Mouse (Mus musculus) hindbrain, embryonic 13.5 days (tissue): ENCODE measurements around the gene Wnt2b. TPM values are rescaled to one million over a fixed set of nuclear protein-coding genes. Genes with fewer than 3 reads are reported as not detected.
A peak's percentile ranks its signal among the peaks of the same experiment; 100 is the strongest.

Source experiments
- ATAC-seq: fragments of 200-750 bp; cut with Nextera tagmentation; 2 replicates; pipeline ENCODE4 v1.8.0; 2017; ENCODE audit warnings: moderate TSS enrichment; ENCODE audit not compliant: low FRiP score
- H3K27ac ChIP-seq: fragments of 300-500 bp; sonication (generic); 2 replicates; pipeline ENCODE4 v1.5.1; 2015; ENCODE audit warnings: inconsistent platforms, mild to moderate bottlenecking, moderate library complexity
- H3K27me3 ChIP-seq: fragments of 300-500 bp; sonication (generic); 2 replicates; pipeline ENCODE4 v1.6.1; 2015; ENCODE audit warnings: mild to moderate bottlenecking, inconsistent platforms
- H3K36me3 ChIP-seq: fragments of 300-500 bp; sonication (generic); 2 replicates; pipeline ENCODE4 v1.6.1; 2015; ENCODE audit warnings: mild to moderate bottlenecking, inconsistent platforms
- H3K4me1 ChIP-seq: fragments of 300-500 bp; sonication (generic); replicated peaks from 2 replicates; pipeline ENCODE4 v1.6.1; 2015; ENCODE audit warnings: inconsistent platforms
- H3K4me2 ChIP-seq: fragments of 300-500 bp; sonication (generic); 2 replicates; pipeline ENCODE4 v1.6.1; 2015; ENCODE audit warnings: inconsistent platforms, mild to moderate bottlenecking, moderate library complexity
- H3K4me3 ChIP-seq: fragments of 300-500 bp; sonication (generic); 2 replicates; pipeline ENCODE4 v1.5.1; 2015; ENCODE audit warnings: mild to moderate bottlenecking, inconsistent platforms
- H3K9ac ChIP-seq: fragments of 300-500 bp; sonication (generic); 2 replicates; pipeline ENCODE4 v1.6.1; 2015; ENCODE audit warnings: mild to moderate bottlenecking, inconsistent platforms
- H3K9me3 ChIP-seq: fragments of 300-500 bp; sonication (generic); 2 replicates; pipeline ENCODE4 v1.6.1; 2016; ENCODE audit warnings: inconsistent platforms
- WGBS: fragments of 180-500 bp; shearing (Covaris S2); methylation state at CpG from one replicate; pipeline ENCODE4 v1.1.7; 2015; 5-methylcytosine and 5-hydroxymethylcytosine counted together
- polyA plus RNA-seq: library from polyadenylated mRNA; unstranded; fragments of >200 nt; fragmentation: Nextera tagmentation; extraction: Ambion mirVana; gene quantifications from 2 replicates; pipeline ENCODE4 v1.2.1, GENCODE M21; 2015

Wnt2b gene
- polyA plus RNA-seq, 1 experiment from 2014 or later: 0.75 TPM

GRCm38 (mm10) chr3:104993800-104994199, 32.1 kb upstream of the Wnt2b start:
- peak; percentile 80 for ATAC-seq
- Histone ChIP-seq H3K27ac (peak overlapping the region; percentile 78), H3K9ac (0 out of 2 replicates have a peak overlapping the region, but pooled peaks have one; percentile 39), H3K4me3 (no peak overlapping the region), H3K36me3 (no peaks in the 10 kb centered on the region), H3K27me3 (no peaks in the 10 kb centered on the region), H3K4me2 (no peak overlapping the region), H3K9me3 (no peaks in the 10 kb centered on the region), H3K4me1 (peaks cover 23% of the 10 kb centered on the region)
- 60% methylated on average over 4 of the region's 4 CpGs for WGBS

GRCm38 (mm10) chr3:104992709-104993388, 31.1 kb upstream of the Wnt2b start:
- peak; percentile 81 for ATAC-seq
- H3K4me3 ChIP-seq: no peak overlapping the region
- H3K4me1 ChIP-seq: peaks cover 16% of the 10 kb centered on the region
- WGBS: 14% methylated on average over 23 of the region's 23 CpGs
- H3K27me3 ChIP-seq: no peaks in the 10 kb centered on the region
- no peaks in the 10 kb centered on the region for H3K36me3 ChIP-seq
- no peak overlapping the region for H3K9ac ChIP-seq
- peak overlapping the region; percentile 1; the same call in 1 of the 2 replicates for H3K27ac ChIP-seq
- H3K4me2 ChIP-seq: peak overlapping the region; percentile 25
- no peaks in the 10 kb centered on the region for H3K9me3 ChIP-seq

- H3K9me3 ChIP-seq: no peaks in the 10 kb centered on the region
- peaks cover 14% of the 10 kb centered on the region for H3K4me1 ChIP-seq
- no peak overlapping the region for H3K9ac ChIP-seq
- H3K4me2 ChIP-seq: no peak overlapping the region
- H3K27me3 ChIP-seq: no peaks in the 10 kb centered on the region
- ATAC-seq: no peak
- H3K4me3 ChIP-seq: no peak overlapping the region
- WGBS: 83% methylated on average over 5 of the region's 5 CpGs
- no peak overlapping the region for H3K27ac ChIP-seq
- no peaks in the 10 kb centered on the region for H3K36me3 ChIP-seq
These were observed 30.0 kb upstream of the Wnt2b start for GRCm38 (mm10) chr3:104991703-104992102.

- Histone ChIP-seq H3K27ac (no peak overlapping the region), H3K9me3 (no peaks in the 10 kb centered on the region), H3K4me1 (0 out of 2 replicates have a peak, but pooled peaks cover 4% of the 10 kb centered on the region), H3K36me3 (no peaks in the 10 kb centered on the region), H3K9ac (no peak overlapping the region), H3K4me2 (no peak overlapping the region), H3K27me3 (no peaks in the 10 kb centered on the region), H3K4me3 (no peak overlapping the region)
- no peak for ATAC-seq
- WGBS: 82% methylated on average over 5 of the region's 5 CpGs
These were observed 26.2 kb upstream of the Wnt2b start for GRCm38 (mm10) chr3:104987884-104988283.

- Histone ChIP-seq H3K36me3 (no peaks in the 10 kb centered on the region), H3K9me3 (no peaks in the 10 kb centered on the region), H3K9ac (no peak overlapping the region), H3K27me3 (no peaks in the 10 kb centered on the region), H3K4me3 (no peak overlapping the region), H3K4me1 (no peaks in the 10 kb centered on the region), H3K27ac (no peak overlapping the region), H3K4me2 (no peak overlapping the region)
- ATAC-seq: no peak
- whole genome bisulfite sequencing: 53% methylated on average over 5 of the region's 5 CpGs
These were observed 18.0 kb upstream of the Wnt2b start for GRCm38 (mm10) chr3:104979735-104980134.

GRCm38 (mm10) chr3:104967548-104968300, 6.0 kb upstream of the Wnt2b start:
- H3K4me2 ChIP-seq: peak overlapping the region; percentile 64
- H3K27me3 ChIP-seq: peaks cover 48% of the 10 kb centered on the region
- ATAC-seq: peak; percentile 71
- H3K36me3 ChIP-seq: no peaks in the 10 kb centered on the region
- H3K9ac ChIP-seq: peak overlapping the region; percentile 74
- H3K27ac ChIP-seq: no peak overlapping the region
- H3K4me1 ChIP-seq: peaks cover 16% of the 10 kb centered on the region
- no peaks in the 10 kb centered on the region for H3K9me3 ChIP-seq
- peak overlapping the region; percentile 45 for H3K4me3 ChIP-seq
- WGBS: under 1% methylated on average over 49 of the region's 49 CpGs

- Histone ChIP-seq H3K4me2 (no peak overlapping the region), H3K9ac (no peak overlapping the region), H3K4me3 (no peak overlapping the region), H3K4me1 (peaks cover 33% of the 10 kb centered on the region), H3K27me3 (peaks cover 65% of the 10 kb centered on the region), H3K27ac (no peak overlapping the region), H3K36me3 (no peaks in the 10 kb centered on the region), H3K9me3 (no peaks in the 10 kb centered on the region)
- ATAC-seq: no peak
- WGBS: 85% methylated on average over 7 of the region's 7 CpGs
These were observed 4.4 kb upstream of the Wnt2b start for GRCm38 (mm10) chr3:104965991-104966554.

- H3K9me3 ChIP-seq: no peaks in the 10 kb centered on the region
- peaks cover 73% of the 10 kb centered on the region for H3K27me3 ChIP-seq
- no peak for ATAC-seq
These were observed 3.5 kb upstream of the Wnt2b start for GRCm38 (mm10) chr3:104965070-104965855.

GRCm38 (mm10) chr3:104963331-104964276, 1.9 kb upstream of the Wnt2b start:
- Histone ChIP-seq H3K36me3 (no peaks in the 10 kb centered on the region), H3K4me3 (no peak overlapping the region), H3K27ac (no peak overlapping the region), H3K4me2 (no peak overlapping the region), H3K4me1 (peaks cover 44% of the 10 kb centered on the region), H3K27me3 (peaks cover 84% of the 10 kb centered on the region), H3K9ac (no peak overlapping the region), H3K9me3 (no peaks in the 10 kb centered on the region)
- ATAC-seq: no peak
- WGBS: 34% methylated on average over 12 of the region's 13 CpGs

More at GRCm38 (mm10) chr3:104965070-104965855, 3.5 kb upstream of the Wnt2b start:
- no peak overlapping the region for H3K4me2 ChIP-seq
- H3K4me1 ChIP-seq: peaks cover 41% of the 10 kb centered on the region
- no peak overlapping the region for H3K9ac ChIP-seq
- 76% methylated on average over 8 of the region's 8 CpGs for WGBS
- no peaks in the 10 kb centered on the region for H3K36me3 ChIP-seq
- no peak overlapping the region for H3K27ac ChIP-seq
- H3K4me3 ChIP-seq: no peak overlapping the region

- WGBS: 15% methylated on average over 5 of the region's 5 CpGs
- Histone ChIP-seq H3K9ac (no peak overlapping the region), H3K27ac (no peak overlapping the region), H3K36me3 (no peaks in the 10 kb centered on the region), H3K4me3 (peak overlapping the region; percentile 58; the same call in 1 of the 2 replicates), H3K9me3 (no peaks in the 10 kb centered on the region), H3K27me3 (peaks cover 89% of the 10 kb centered on the region), H3K4me1 (peaks cover 39% of the 10 kb centered on the region), H3K4me2 (no peak overlapping the region)
- no peak for ATAC-seq
These were observed 1.1 kb upstream of the Wnt2b start for GRCm38 (mm10) chr3:104962866-104963265.

- Histone ChIP-seq H3K4me2 (peak overlapping the region; percentile 70), H3K9ac (peak overlapping the region; percentile 70; the same call in 1 of the 2 replicates), H3K27ac (no peak overlapping the region), H3K4me1 (peaks cover 35% of the 10 kb centered on the region), H3K27me3 (peaks cover 91% of the 10 kb centered on the region), H3K4me3 (peak overlapping the region; percentile 58), H3K36me3 (no peaks in the 10 kb centered on the region), H3K9me3 (no peaks in the 10 kb centered on the region)
- under 1% methylated on average over 31 of the region's 31 CpGs for WGBS
- peak; percentile 33 for ATAC-seq
These were observed 455 bp upstream of the Wnt2b start for GRCm38 (mm10) chr3:104962141-104962611.
